Mouse (Mus musculus) frontal cortex, postnatal 10 days (tissue): ENCODE results near the gene Gm21366.
"Not testable (repeated sequence)": the region's sequence is repeated elsewhere in the genome, so short reads cannot be mapped to it uniquely, and the experiment has no call there.

Experiments
- DNase-seq, 2 experiments: peaks; one replicate each; pipeline ENCODE4 v3.0.0; 2022; ENCODE audit warnings: low spot score in 2 of 2, mixed read lengths in 1 of 2

Gene Gm21366

GRCm38 (mm10) chrY:22861156-22861555 is at the start of gene Gm21366:
Gm21366 (minus strand) TSS chrY:22861256.
- not testable (repeated sequence) for DNase-seq
